Mouse (Mus musculus): Measurements from ENCODE around the gene Syngr4. TPM values are rescaled to one million over a fixed set of nuclear protein-coding genes. Genes with fewer than 3 reads are reported as not detected.

The Syngr4 gene
- polyA plus RNA-seq, 1 experiment from 2014 or later = 0.89 TPM

DNA sequence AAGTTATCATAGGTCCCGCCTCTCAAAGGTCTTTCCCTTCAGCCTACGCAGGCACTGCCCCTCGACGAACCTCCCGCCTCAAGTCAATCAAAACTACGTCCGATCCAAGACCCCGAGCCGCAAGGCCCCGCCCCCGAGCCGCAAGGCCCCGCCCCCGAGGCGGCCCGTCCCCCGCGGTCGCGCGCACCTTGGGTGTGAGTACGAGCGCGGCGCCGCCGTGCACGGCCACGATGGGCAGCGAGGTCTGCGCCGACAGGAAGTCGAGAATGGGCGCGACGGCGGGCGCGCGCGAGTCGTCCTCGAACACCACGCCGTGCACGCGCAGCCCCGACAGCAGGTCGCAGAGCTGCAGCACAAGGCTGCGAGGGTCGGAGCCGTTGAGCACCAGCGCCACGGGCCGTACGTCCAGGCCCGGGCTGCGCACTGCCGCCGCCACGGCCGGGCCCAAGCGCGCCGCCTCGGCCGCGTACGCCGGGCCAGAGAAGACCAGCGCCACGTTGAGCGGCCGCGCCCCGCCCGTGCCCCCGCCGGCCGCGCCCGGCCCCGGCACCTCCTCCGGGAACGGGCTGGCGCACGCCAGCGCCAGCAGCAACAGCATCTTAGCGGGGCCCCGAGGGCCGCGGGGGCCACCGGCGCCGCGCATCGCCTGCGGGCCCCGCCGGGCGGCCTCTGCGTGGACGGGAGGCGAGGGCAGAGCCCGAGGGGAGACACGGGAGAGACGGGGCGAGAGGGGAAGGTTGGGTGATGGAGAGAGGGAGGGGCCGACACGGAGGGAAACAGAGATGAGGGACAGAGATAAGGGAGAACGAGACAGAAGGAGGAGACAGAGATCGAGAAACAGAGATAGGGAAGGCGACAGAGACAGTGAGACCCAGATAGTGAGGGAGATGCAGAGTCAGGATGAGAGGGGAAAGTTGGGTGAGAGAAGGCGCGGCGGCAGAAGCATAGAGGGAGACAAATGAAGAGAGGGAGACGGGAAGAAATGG lies 30.3 kb downstream of the Syngr4 start:
- Histone ChIP-seq H3K36me3 (no peaks in the 10 kb centered on the region), H3K9ac (peak overlapping the region; percentile 88), H3K27me3 (replicated peaks) (peaks cover 61% of the 10 kb centered on the region), H3K4me2 (peak overlapping the region; percentile 88), H3K4me1 (replicated peaks) (peaks cover 44% of the 10 kb centered on the region), H3K9me3 (replicated peaks) (no peaks in the 10 kb centered on the region), H3K27ac (ENCODE audit: poor library complexity, severe bottlenecking) (no peak overlapping the region), H3K4me3 (peak overlapping the region; percentile 69)
- under 1% methylated on average over 117 of the region's 117 CpGs for WGBS
- peak; percentile 69 for ATAC-seq (ENCODE audit: insufficient number of reproducible peaks, low FRiP score)

DNA sequence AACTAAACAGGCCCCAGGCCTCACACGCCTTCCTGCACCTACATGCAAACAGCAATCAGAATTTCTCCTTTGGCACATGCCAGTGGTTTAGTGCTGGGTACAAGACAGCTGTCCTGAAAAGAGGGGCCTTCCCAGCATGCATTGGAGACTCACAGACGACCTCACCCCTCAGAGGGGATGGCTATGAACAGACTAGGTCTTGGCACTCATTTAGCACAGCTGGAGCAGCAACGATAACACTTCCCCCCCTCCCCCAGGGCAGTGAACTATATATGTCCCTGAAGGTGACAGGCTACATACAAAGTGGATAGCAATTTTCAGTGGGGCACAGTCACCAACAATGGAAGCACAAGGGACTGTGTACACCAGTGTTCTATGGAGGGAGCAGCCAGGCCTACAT lies 32.1 kb downstream of the Syngr4 start:
- 54% methylated on average over 3 of the region's 3 CpGs for WGBS
- peaks cover 30% of the 10 kb centered on the region for H3K4me1 ChIP-seq (replicated peaks)
- no peaks in the 10 kb centered on the region for H3K9me3 ChIP-seq (replicated peaks)
- H3K4me2 ChIP-seq = no peak overlapping the region
- H3K4me3 ChIP-seq = no peak overlapping the region
- H3K9ac ChIP-seq = no peak overlapping the region
- peaks cover 59% of the 10 kb centered on the region for H3K27me3 ChIP-seq (replicated peaks)
- no peaks in the 10 kb centered on the region for H3K36me3 ChIP-seq
- ATAC-seq (ENCODE audit: insufficient number of reproducible peaks, low FRiP score) = no peak
- no peak overlapping the region for H3K27ac ChIP-seq (ENCODE audit: poor library complexity, severe bottlenecking)

DNA sequence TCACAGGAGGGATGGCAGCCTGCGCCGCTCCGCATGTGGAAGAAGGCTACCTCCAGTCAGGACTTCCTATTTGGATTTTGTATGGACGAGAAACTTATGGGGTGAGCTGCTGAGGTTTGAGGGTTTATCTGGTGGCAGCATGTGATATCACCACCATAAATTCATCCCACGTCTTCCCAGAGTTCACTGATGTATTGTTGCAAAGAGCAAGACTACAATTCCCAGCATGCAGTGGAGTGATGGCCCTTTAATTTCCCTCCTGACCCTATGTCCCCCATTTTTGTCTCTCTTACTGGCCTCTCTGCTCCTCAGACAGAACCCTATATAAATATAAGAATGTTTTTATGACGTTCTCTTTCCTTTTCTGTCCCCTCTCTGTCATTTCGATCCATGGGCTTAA lies 33.7 kb downstream of the Syngr4 start:
- Histone ChIP-seq H3K9ac (no peak overlapping the region), H3K36me3 (no peaks in the 10 kb centered on the region), H3K27ac (ENCODE audit: poor library complexity, severe bottlenecking) (no peak overlapping the region), H3K4me1 (replicated peaks) (peaks cover 16% of the 10 kb centered on the region), H3K4me2 (no peak overlapping the region), H3K27me3 (replicated peaks) (peaks cover 59% of the 10 kb centered on the region), H3K9me3 (replicated peaks) (no peaks in the 10 kb centered on the region), H3K4me3 (no peak overlapping the region)
- WGBS = 79% methylated on average over 7 of the region's 7 CpGs
- ATAC-seq (ENCODE audit: insufficient number of reproducible peaks, low FRiP score) = no peak

DNA sequence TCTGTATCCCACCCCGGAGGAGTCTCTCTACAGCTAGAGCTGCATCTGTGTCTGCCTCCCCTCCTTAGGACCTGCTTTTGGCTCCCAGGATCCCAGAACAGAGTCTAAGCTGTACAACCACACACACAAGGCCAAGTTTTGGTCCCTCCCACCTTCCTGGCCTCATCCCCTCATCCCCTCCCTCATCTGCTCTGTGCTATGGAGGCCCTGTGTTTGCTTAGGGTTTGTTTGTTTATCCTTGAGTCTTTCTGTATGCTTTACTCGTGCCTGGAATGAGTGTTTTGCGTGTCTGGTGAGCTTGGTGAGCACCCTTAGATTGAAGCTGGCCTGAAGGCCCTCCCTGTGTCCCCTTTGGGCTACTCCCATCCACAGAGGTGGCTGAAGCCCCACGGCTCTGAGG lies 37.5 kb downstream of the Syngr4 start:
- Histone ChIP-seq H3K36me3 (no peaks in the 10 kb centered on the region), H3K9me3 (replicated peaks) (no peaks in the 10 kb centered on the region), H3K4me1 (replicated peaks) (peaks cover 15% of the 10 kb centered on the region), H3K9ac (no peak overlapping the region), H3K4me3 (no peak overlapping the region), H3K27me3 (replicated peaks) (peaks cover 83% of the 10 kb centered on the region), H3K27ac (ENCODE audit: poor library complexity, severe bottlenecking) (no peak overlapping the region), H3K4me2 (no peak overlapping the region)
- ATAC-seq (ENCODE audit: insufficient number of reproducible peaks, low FRiP score) = no peak
- WGBS = 54% methylated on average over 4 of the region's 4 CpGs

DNA sequence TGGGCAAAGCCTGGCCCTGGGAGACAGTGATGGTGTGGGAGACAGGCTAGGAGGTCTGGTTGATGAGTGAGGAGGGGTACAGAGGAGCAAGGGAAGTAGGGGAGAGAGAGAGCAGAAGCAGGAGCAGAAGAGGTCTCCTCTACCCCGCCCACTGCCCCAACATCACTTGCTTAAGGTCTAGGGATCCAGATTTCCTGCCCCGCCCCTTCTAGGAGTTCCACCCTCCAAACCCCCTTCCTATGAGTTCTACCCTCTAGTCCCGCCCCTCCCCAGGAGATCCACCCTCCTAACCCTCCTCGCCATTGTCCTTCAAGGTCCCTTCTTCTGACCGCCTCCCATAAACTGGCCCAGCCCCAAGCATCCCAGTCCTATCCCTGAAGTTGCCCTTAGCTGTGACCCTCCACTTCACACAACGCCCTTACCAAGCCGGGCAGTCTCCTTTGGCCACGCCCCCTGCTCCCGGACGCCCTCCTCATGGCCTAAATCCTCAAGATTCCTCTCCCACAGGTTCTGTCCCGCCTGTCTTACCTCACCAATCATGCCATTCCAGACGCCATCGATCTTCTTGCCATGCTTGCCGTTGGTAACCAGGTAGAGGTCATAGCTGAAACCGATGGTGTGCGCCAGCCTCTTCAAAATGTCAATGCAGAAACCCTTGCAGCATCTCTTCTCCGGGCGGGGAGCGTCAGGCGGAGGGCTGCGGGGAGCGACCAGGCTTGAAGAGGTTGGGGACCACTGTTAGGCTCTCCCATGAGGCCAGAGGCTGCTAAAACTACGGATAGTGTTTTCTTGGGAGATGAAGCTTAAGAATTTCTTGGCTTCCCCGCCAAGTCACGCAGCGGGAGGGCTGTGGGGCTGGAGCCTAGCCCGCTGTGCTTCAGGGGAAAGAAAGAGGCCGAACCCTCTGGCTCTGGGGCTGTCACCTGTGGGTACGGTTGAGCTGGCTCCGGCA lies 39.3 kb downstream of the Syngr4 start:
- Histone ChIP-seq H3K27ac (ENCODE audit: poor library complexity, severe bottlenecking) (no peak overlapping the region), H3K9me3 (replicated peaks) (no peaks in the 10 kb centered on the region), H3K9ac (peak overlapping the region; percentile 50), H3K4me2 (peak overlapping the region; percentile 79), H3K4me1 (replicated peaks) (peaks cover 15% of the 10 kb centered on the region), H3K27me3 (replicated peaks) (peaks cover 76% of the 10 kb centered on the region), H3K36me3 (no peaks in the 10 kb centered on the region), H3K4me3 (peak overlapping the region; percentile 42)
- ATAC-seq (ENCODE audit: insufficient number of reproducible peaks, low FRiP score) = peak; percentile 37; the same call in 1 of the 2 replicates
- under 1% methylated on average over 30 of the region's 30 CpGs for WGBS

GRCm38 (mm10) chr7:45853089-45853488 lies 43.4 kb downstream of the Syngr4 start:
- ATAC-seq (ENCODE audit: insufficient number of reproducible peaks, low FRiP score) = no peak
- Histone ChIP-seq H3K27me3 (replicated peaks) (peaks cover 60% of the 10 kb centered on the region), H3K4me2 (no peak overlapping the region), H3K27ac (ENCODE audit: poor library complexity, severe bottlenecking) (no peak overlapping the region), H3K36me3 (no peaks in the 10 kb centered on the region), H3K4me3 (no peak overlapping the region), H3K9me3 (replicated peaks) (no peaks in the 10 kb centered on the region), H3K4me1 (replicated peaks) (peaks cover 15% of the 10 kb centered on the region), H3K9ac (no peak overlapping the region)
- 79% methylated on average over 12 of the region's 12 CpGs for WGBS

DNA sequence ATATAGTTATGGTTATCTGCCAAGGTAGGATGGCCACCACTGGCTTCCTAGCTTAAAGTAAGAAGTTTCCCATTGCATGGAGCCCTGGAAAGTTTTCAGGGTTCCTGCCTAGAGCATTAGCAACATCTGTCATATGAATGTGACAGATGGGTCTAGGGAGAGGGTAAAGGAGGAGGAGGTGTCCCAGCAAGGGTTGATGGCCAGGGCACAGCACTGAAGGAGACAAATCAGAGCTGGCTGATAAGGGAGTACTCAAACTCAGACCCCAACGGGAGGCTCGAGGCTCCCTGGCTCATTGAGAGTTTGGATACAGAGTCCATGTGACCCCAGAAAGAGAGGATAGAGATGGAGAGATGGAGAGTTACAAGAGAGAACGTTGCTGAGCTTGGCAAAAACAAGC lies 45.9 kb downstream of the Syngr4 start:
- ATAC-seq (ENCODE audit: insufficient number of reproducible peaks, low FRiP score) = no peak
- WGBS = 44% methylated on average over 3 of the region's 3 CpGs
- H3K27me3 ChIP-seq (replicated peaks) = peaks cover 43% of the 10 kb centered on the region
- no peak overlapping the region for H3K4me3 ChIP-seq
- no peak overlapping the region for H3K4me2 ChIP-seq
- no peaks in the 10 kb centered on the region for H3K9me3 ChIP-seq (replicated peaks)
- no peak overlapping the region for H3K9ac ChIP-seq
- H3K36me3 ChIP-seq = no peaks in the 10 kb centered on the region
- H3K4me1 ChIP-seq (replicated peaks) = no peaks in the 10 kb centered on the region
- no peak overlapping the region for H3K27ac ChIP-seq (ENCODE audit: poor library complexity, severe bottlenecking)

DNA sequence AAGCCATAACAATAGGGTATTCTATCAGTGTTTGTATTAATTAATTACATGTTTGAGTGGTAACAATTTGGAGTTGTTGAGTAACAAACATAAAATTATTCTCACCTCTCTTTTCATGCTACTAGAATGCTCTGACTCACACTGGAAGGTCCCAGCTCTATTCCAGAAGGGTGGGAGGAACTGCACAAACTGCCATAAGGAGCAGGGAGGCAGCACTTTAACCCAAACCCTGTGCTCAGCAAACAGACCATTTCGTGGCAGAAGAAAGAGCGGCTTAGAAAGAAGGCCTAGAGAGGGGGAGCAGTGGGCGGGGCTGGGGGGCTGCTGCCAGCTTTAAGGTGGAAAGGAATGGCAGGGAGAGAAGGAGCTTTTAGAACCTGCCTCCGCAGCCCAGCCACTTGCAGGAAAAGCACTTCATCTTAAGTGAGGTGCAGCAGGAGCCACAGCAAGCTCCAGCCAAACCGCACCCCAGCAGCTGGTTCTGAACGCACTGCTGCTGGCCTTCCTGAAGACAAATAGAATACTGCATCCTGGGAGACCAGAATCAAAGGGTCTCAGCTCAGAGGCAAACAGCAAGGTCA lies 48.0 kb downstream of the Syngr4 start:
- H3K27ac ChIP-seq (ENCODE audit: poor library complexity, severe bottlenecking) = no peak overlapping the region
- H3K4me3 ChIP-seq = no peak overlapping the region
- WGBS = 30% methylated on average over 6 of the region's 6 CpGs
- H3K9me3 ChIP-seq (replicated peaks) = no peaks in the 10 kb centered on the region
- H3K36me3 ChIP-seq = no peaks in the 10 kb centered on the region
- no peaks in the 10 kb centered on the region for H3K4me1 ChIP-seq (replicated peaks)
- ATAC-seq (ENCODE audit: insufficient number of reproducible peaks, low FRiP score) = no peak
- H3K27me3 ChIP-seq (replicated peaks) = peaks cover 42% of the 10 kb centered on the region
- no peak overlapping the region for H3K9ac ChIP-seq
- no peak overlapping the region for H3K4me2 ChIP-seq

DNA sequence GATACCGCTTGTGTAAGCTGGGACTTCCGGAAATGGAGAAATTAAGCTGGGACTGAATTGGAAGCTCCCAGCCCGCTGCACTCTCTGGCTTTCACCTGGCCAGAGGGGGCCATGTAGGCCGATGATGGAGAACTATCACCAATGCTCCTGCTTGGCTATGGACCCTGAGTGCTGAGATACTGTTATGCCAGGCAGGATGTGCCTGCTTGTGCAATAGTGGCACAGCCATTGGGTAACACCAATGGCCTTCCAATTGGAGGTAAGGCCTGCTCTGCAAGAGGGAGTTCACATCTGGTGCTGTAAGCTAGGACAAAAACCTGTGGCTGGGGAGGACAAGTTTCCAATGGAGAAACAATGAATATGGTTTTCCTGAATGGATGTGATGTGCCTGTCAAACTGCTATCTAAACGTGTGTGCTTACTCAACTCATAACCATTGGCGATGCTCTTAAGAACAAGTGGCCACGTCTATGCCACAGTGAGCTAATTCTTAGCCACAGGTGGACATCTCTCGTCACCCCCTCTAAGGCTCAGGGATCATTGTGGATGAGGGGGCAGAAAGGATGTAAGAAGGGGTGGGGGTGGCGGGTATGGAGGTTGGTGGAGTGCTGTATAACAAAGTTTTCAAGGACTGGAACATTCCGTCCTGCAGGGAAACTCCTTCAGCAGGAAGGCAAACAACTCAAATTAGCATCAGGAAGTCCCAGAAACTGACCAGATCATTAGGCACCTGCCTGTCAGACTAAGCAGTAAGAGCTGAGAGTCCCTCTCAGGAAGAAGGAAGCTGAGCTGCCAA lies 53.4 kb downstream of the Syngr4 start:
- 78% methylated on average over 10 of the region's 10 CpGs for WGBS
- H3K4me3 ChIP-seq = no peak overlapping the region
- no peaks in the 10 kb centered on the region for H3K4me1 ChIP-seq (replicated peaks)
- H3K4me2 ChIP-seq = no peak overlapping the region
- H3K27me3 ChIP-seq (replicated peaks) = peaks cover 54% of the 10 kb centered on the region
- peaks cover 7% of the 10 kb centered on the region; the same call in 1 of the 2 replicates for H3K9me3 ChIP-seq (replicated peaks)
- no peak overlapping the region for H3K27ac ChIP-seq (ENCODE audit: poor library complexity, severe bottlenecking)
- no peak overlapping the region for H3K9ac ChIP-seq
- H3K36me3 ChIP-seq = no peaks in the 10 kb centered on the region
- no peak for ATAC-seq (ENCODE audit: insufficient number of reproducible peaks, low FRiP score)
